ENCODE assay signal across 19 mouse cellular contexts in the genomic region with DNA sequence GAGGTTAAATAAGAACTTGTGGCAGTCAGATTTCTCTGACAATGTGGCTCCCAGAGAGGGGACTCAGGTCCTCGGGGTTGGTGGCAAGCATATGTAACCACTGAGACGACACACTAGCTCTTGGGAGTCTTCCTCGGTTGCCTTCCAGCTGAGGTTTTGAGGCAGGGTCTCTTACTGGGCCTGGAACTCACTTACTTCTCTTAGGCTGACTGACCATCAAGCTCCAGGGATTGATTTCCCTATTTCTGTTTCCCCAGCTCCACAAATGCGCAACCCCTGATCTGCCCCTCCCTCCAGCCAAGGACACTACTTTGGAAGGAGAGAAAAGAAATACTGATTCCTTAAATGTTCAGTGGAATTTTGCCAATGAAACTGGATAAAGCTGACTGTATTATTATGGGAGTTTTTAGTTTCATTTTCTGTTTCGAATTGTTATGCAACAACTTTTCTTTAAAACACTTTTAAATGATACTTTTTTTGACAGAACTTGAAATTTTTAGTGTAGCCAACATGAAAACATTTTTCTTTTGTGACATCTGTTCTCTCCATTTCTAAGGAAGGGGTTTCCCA.
DNase-seq lines count a peak whose midpoint lies in the region; ATAC-seq and TF ChIP-seq lines count a peak whose summit lies in the region.
"Had no signal": no experiment of that assay in that cellular context is flagged by ENCODE, and none has a peak within 500 bp of the region (broad histone marks: within the 10 kb centered on the region; RNA-seq: fewer than 3 reads in every experiment).

No protein-coding gene starts in this region.

- H3K4me2 ChIP-seq in lung, embryonic 14.5 days, result no peak overlapping the region
- H3K4me2 ChIP-seq: embryonic facial prominence, embryonic 15.5 days; hindbrain, embryonic 15.5 days; midbrain, embryonic 12.5 days had no signal

- no peaks in the 10 kb centered on the region for H3K4me1 ChIP-seq in lung, embryonic 14.5 days (ENCODE audit: insufficient read depth)
- 0 out of 2 replicates have a peak, but pooled peaks cover 3% of the 10 kb centered on the region for H3K4me1 ChIP-seq in megakaryocyte, embryonic 14.5 days
- H3K4me1 ChIP-seq: embryonic facial prominence, embryonic 15.5 days; hindbrain, embryonic 15.5 days; midbrain, embryonic 12.5 days had no signal

- no peak overlapping the region for H3K27ac ChIP-seq in lung, embryonic 14.5 days (ENCODE audit: low read depth)
- H3K27ac ChIP-seq: embryonic facial prominence, embryonic 15.5 days; hindbrain, embryonic 15.5 days; kidney, postnatal 0 days; midbrain, embryonic 12.5 days; stomach, postnatal 0 days had no signal

- no peaks in the 10 kb centered on the region for H3K27me3 ChIP-seq in lung, embryonic 14.5 days (ENCODE audit: insufficient read depth, low read length)
- no peaks in the 10 kb centered on the region for H3K27me3 ChIP-seq in megakaryocyte, embryonic 14.5 days (replicated peaks)
- H3K27me3 ChIP-seq: embryonic facial prominence, embryonic 15.5 days; hindbrain, embryonic 15.5 days; midbrain, embryonic 12.5 days had no signal

- peak; percentile 27 for DNase-seq in adrenal gland, adult 2 months
- no peak for DNase-seq in adrenal gland, postnatal 4 days (ENCODE audit: low spot score in 2 of 2)
- DNase-seq in lung, embryonic 14.5 days, result peak; percentile 19
- no peak for DNase-seq in lung, adult 18-20 months
- DNase-seq in adipocyte (ENCODE audit: low spot score), result peak; percentile 77
- DNase-seq in frontal cortex, postnatal 25 days (ENCODE audit: low spot score in 2 of 2), result no peak
- no peak for DNase-seq in spleen, postnatal 36 days (ENCODE audit: low spot score in 2 of 2)
- DNase-seq: cerebellum, adult 18-20 months; cerebellum, postnatal 36 days; heart, postnatal 4 days; kidney, adult 11 months; lung, postnatal 36 days had no signal

- no peaks in the 10 kb centered on the region for H3K36me3 ChIP-seq in lung, embryonic 14.5 days (ENCODE audit: insufficient read depth)
- H3K36me3 ChIP-seq in megakaryocyte, embryonic 14.5 days (replicated peaks; ENCODE audit: low read length), result no peaks in the 10 kb centered on the region
- H3K36me3 ChIP-seq: embryonic facial prominence, embryonic 15.5 days; hindbrain, embryonic 15.5 days; midbrain, embryonic 12.5 days had no signal

- 85% methylated on average over 5 of the region's 5 CpGs for WGBS in lung, embryonic 14.5 days

- H3K4me3 ChIP-seq in lung, embryonic 14.5 days (ENCODE audit: low read depth, low read length), result no peak overlapping the region
- H3K4me3 ChIP-seq in megakaryocyte, embryonic 14.5 days (replicated peaks), result peak overlapping the region; percentile 30
- H3K4me3 ChIP-seq: embryonic facial prominence, embryonic 15.5 days; hindbrain, embryonic 15.5 days; midbrain, embryonic 12.5 days had no signal

- ATAC-seq in lung, embryonic 14.5 days (ENCODE audit: insufficient read depth), result no peak
- ATAC-seq: forebrain, embryonic 16.5 days had no signal

- H3K9ac ChIP-seq in lung, embryonic 14.5 days, result no peak overlapping the region
- H3K9ac ChIP-seq: embryonic facial prominence, embryonic 15.5 days; hindbrain, embryonic 15.5 days; midbrain, embryonic 12.5 days had no signal

- H3K9me3 ChIP-seq in lung, embryonic 14.5 days (ENCODE audit: low read depth, low read length), result no peaks in the 10 kb centered on the region
- no peaks in the 10 kb centered on the region for H3K9me3 ChIP-seq in megakaryocyte, embryonic 14.5 days
- H3K9me3 ChIP-seq: embryonic facial prominence, embryonic 15.5 days; hindbrain, embryonic 15.5 days; midbrain, embryonic 12.5 days had no signal

- TF ChIP-seq CTCF in lung, embryonic 14.5 days (IDR thresholded peaks at IDR 0.05; ENCODE audit: low read depth), result no peak

Comparison
In these comparisons a context has a peak if more than half of its experiments do, and no peak if none do; other contexts are left out.
1. DNase-seq: peak in adrenal gland, adult 2 months (single experiment), lung, embryonic 14.5 days (single experiment) and adipocyte (single experiment); none in adrenal gland, postnatal 4 days (0 of 2), lung, adult 18-20 months (0 of 2), frontal cortex, postnatal 25 days (0 of 2) and spleen, postnatal 36 days (0 of 2).